Mouse (Mus musculus): ENCODE measurements at regions not wholly inside any gene's neighbourhood (a gene's known extent, or its start where the extent isn't known, plus 50 kb on each side); places are given as distances from the start of the nearest gene placed in this dataset.

GRCm38 (mm10) chr9:11380531-11380930 lies 476.0 kb upstream of the Cntn5 start:
- TF ChIP-seq ZC3H11A (IDR thresholded peaks at IDR 0.05; ENCODE audit: low read depth, low read length) = no peak
- no peak for TF ChIP-seq POLR2AphosphoS2 (IDR thresholded peaks at IDR 0.05; ENCODE audit: low read depth, low read length)
- TF ChIP-seq MXI1 (IDR thresholded peaks at IDR 0.05; ENCODE audit: low read depth, low read length) = no peak
- no peak for TF ChIP-seq USF1 (IDR thresholded peaks at IDR 0.05; ENCODE audit: low read depth, low read length)
